ENCODE assay signal across 26 mouse cellular contexts in the genomic region with DNA sequence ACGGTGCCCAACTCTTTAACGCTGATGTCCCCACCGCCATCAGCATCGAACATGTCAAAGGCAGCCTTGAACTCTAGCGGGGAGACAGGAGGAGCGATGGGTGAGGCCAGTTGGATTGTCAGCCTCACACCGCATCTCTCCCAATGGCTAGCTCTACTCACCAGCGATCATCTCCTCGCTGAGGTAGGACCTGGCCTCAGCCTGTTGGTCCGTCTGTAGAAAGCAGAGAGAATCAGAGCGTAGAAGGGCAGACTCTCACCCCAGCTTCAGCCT. TPM values are rescaled to one million over a fixed set of nuclear protein-coding genes. Genes with fewer than 3 reads are reported as not detected.
"Had no signal": no experiment of that assay in that cellular context is flagged by ENCODE, and none has a peak within 500 bp of the region (broad histone marks: within the 10 kb centered on the region; RNA-seq: fewer than 3 reads in every experiment).

No protein-coding gene starts in this region.

- H3K4me2 ChIP-seq: heart, embryonic 11.5 days; hindbrain, embryonic 12.5 days; hindbrain, embryonic 14.5 days; intestine, embryonic 15.5 days; liver, embryonic 11.5 days; liver, embryonic 13.5 days had no signal

- DNase-seq: gastrocnemius, postnatal 25 days; heart, adult 2 months; heart, postnatal 10 days; heart, postnatal 4 days; kidney, adult 18-20 months; kidney, adult 8-10 months; kidney, postnatal 10 days; kidney, postnatal 25 days; kidney, postnatal 4 days; liver; liver, embryonic 13.5 days had no signal

- H3K4me3 ChIP-seq: heart, adult 2 months; hindbrain, embryonic 10.5 days; hindbrain, embryonic 12.5 days; intestine, embryonic 15.5 days; layer of hippocampus, adult 2 months; left cerebral cortex, adult 2 months; liver, embryonic 13.5 days had no signal

- ATAC-seq: hindbrain, embryonic 16.5 days; inflammation-experienced regulatory T-cells, adult 6 months; intestine, embryonic 15.5 days; intestine, postnatal 0 days had no signal

- H3K36me3 ChIP-seq: hindbrain, embryonic 12.5 days; intestine, embryonic 15.5 days had no signal

- H3K9me3 ChIP-seq: hindbrain, embryonic 10.5 days; hindbrain, embryonic 12.5 days; intestine, embryonic 15.5 days; liver, embryonic 13.5 days had no signal

- H3K27me3 ChIP-seq: hindbrain, embryonic 12.5 days; intestine, embryonic 15.5 days had no signal

- H3K4me1 ChIP-seq: hindbrain, embryonic 12.5 days; intestine, embryonic 15.5 days had no signal

- H3K27ac ChIP-seq: heart, adult 2 months; hindbrain, embryonic 10.5 days; hindbrain, embryonic 12.5 days; hindbrain, embryonic 14.5 days; intestine, embryonic 15.5 days; layer of hippocampus, adult 2 months; left cerebral cortex, adult 2 months; liver, embryonic 13.5 days had no signal

- H3K9ac ChIP-seq: hindbrain, embryonic 12.5 days; hindbrain, embryonic 14.5 days; intestine, embryonic 15.5 days; liver, embryonic 13.5 days had no signal

RNA-seq across cellular contexts. Expression of gene Tnnc2, which starts 1.8 kb away (rescaled TPM):
- total RNA-seq: granulocyte monocyte progenitor cell, adult 5-6 weeks; heart, postnatal 25 days; layer of hippocampus, adult 2 months; layer of hippocampus, postnatal 10 days; layer of hippocampus, postnatal 25 days had no signal
- polyA plus RNA-seq: heart, adult 2 months; hindbrain, embryonic 10.5 days; inflammation-experienced regulatory T-cells, adult 6 months had no signal
